Mouse (Mus musculus) olfactory bulb, adult 2 months (tissue): ENCODE data around the gene Dnase1l3. TPM values are rescaled to one million over a fixed set of nuclear protein-coding genes. Genes with fewer than 3 reads are reported as not detected.

Experiments used
- H3K27ac ChIP-seq: fragments of 200-500 bp; 2 replicates; pipeline ENCODE4 v1.5.1; 2012; ENCODE audit warnings: low read depth, low read length; ENCODE audit not compliant: insufficient read depth
- H3K4me1 ChIP-seq: fragments of 200-500 bp; 2 replicates; pipeline ENCODE4 v1.6.1; 2012; ENCODE audit warnings: low read length; ENCODE audit not compliant: control insufficient read depth, insufficient read depth
- H3K4me3 ChIP-seq: fragments of 200-500 bp; 2 replicates; pipeline ENCODE4 v1.5.1; 2012; ENCODE audit warnings: mild to moderate bottlenecking, low read depth, low read length, moderate library complexity; ENCODE audit not compliant: insufficient read depth
- CTCF ChIP-seq: fragments of 200-500 bp; IDR thresholded peaks from 2 replicates; pipeline ENCODE4 v1.5.1; 2012; ENCODE audit warnings: low read depth, mild to moderate bottlenecking, low read length, moderate library complexity; ENCODE audit not compliant: insufficient read depth
- POLR2A ChIP-seq: fragments of 200-500 bp; IDR thresholded peaks from 2 replicates; pipeline ENCODE4 v1.6.1; 2012; ENCODE audit warnings: mild to moderate bottlenecking, low read depth, low read length, moderate library complexity; ENCODE audit not compliant: insufficient read depth
- WGBS: fragments of 180-500 bp; shearing (Covaris S2); methylation state at CpG from one replicate; pipeline ENCODE4 v1.1.7; 2018; 5-methylcytosine and 5-hydroxymethylcytosine counted together
- polyA plus RNA-seq: library from polyadenylated mRNA; stranded (reverse); fragments of >200 nt; gene quantifications from 2 replicates; pipeline ENCODE4 v1.2.4, GENCODE M21; 2012; ENCODE audit warnings: low replicate concordance; ENCODE audit not compliant: missing spikeins, insufficient read depth, insufficient read length

Gene Dnase1l3
- polyA plus RNA-seq, 1 experiment, result not detected

DNA sequence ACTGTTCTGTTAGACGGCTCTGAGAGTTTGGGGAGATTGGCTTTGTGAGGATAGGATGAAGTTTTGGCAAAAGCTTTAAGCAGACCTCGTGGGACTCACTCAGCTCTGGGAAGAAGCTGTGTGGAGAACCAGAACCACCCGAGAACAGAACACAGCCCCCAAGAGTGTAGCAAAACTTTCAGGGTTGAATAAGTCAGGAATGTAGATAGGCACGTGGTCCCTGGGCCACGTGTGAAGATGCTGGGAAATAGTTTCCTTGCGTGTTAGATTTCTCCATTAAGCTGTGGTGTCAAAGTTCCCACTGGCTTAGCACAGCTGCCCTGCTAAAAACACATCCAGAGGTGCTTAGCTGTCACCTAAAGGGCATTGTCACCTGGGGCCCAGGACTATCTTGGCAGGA is 2.2 kb downstream of the Dnase1l3 start:
- 71% methylated on average over 6 of the region's 6 CpGs for WGBS
- H3K27ac ChIP-seq, result no peak overlapping the region
- H3K4me1 ChIP-seq, result no peaks in the 10 kb centered on the region
- no peak for TF ChIP-seq CTCF
- TF ChIP-seq POLR2A, result no peak
- H3K4me3 ChIP-seq, result no peak overlapping the region

DNA sequence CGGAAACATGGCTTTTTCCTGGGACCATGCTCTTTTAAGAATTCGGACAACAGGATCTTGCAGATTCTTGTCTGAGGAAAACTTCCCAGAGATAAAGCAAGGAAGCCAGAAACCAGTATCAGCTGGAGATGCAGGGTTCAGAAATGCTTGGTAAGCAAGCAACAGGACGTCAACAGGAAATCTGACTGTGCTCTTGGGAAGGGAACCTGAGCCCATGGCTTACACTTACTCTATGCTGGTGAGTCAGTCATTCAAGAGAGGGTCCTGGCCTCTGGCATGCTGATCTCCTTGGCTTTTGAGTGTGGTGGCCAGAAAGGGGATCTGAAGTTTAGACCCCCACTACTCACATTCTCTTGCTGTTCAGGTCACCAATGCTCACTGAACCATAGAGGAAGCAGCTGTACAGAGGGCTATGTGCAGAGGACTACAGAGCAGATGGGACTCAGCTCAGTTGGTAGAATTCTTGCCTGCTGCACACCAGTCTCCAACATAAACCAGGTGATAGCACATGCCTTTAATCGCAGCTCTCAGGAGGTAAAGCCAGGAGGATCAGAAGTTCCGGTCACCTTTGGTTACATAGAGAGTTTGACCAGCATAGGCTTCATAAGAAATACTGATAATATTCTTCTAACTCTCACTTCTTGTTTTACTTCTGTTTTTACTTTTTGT is 3.1 kb downstream of the Dnase1l3 start:
- 88% methylated on average over 5 of the region's 5 CpGs for WGBS
- TF ChIP-seq POLR2A (no peak), CTCF (no peak)
- Histone ChIP-seq H3K4me3 (no peak overlapping the region), H3K27ac (no peak overlapping the region), H3K4me1 (no peaks in the 10 kb centered on the region)

DNA sequence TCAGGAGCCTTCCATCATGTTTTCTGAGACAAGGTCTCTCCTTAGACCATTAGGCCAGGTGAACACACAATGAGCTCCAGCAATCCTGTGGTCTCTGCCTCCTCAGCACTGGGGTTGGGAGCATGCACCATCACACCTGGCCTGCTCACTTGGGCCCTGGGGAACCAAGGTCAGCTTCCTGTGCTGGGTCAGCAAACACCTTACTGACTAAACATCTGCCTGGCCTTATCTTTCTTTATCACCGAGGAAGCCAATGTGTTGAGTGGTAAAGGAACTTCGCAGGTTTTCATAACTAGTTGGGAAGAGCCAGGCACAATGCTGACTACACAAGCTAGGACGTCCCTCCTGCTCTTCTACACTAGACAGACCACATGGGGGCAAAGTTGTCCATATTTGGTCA is 4.4 kb downstream of the Dnase1l3 start:
- Histone ChIP-seq H3K27ac (no peak overlapping the region), H3K4me1 (no peaks in the 10 kb centered on the region), H3K4me3 (no peak overlapping the region)
- no peak for TF ChIP-seq POLR2A
- no peak for TF ChIP-seq CTCF
- 76% methylated on average over 3 of the region's 3 CpGs for WGBS

DNA sequence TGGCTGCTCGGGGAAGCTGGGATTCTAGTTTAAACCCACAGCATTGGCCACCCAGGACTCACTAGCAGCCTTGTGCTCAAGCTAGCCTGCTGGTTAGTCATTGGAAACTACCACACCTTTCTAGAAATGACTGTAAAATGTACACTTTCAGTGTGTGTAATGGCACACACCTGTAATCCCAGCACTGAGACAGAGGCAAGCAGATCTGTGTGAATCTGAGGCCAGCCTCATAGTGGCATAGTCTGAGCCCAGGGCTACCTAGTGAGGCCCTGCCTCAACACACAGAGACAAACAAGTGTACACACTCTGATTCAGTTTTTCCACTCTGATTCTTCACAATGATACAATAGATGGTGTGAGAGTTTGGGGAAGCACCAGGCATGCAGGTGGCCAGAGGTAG is 5.0 kb downstream of the Dnase1l3 start:
- WGBS, result 77% methylated on average over 1 of the region's 1 CpGs
- TF ChIP-seq CTCF, result no peak
- no peak for TF ChIP-seq POLR2A
- Histone ChIP-seq H3K4me3 (no peak overlapping the region), H3K27ac (no peak overlapping the region), H3K4me1 (no peaks in the 10 kb centered on the region)

DNA sequence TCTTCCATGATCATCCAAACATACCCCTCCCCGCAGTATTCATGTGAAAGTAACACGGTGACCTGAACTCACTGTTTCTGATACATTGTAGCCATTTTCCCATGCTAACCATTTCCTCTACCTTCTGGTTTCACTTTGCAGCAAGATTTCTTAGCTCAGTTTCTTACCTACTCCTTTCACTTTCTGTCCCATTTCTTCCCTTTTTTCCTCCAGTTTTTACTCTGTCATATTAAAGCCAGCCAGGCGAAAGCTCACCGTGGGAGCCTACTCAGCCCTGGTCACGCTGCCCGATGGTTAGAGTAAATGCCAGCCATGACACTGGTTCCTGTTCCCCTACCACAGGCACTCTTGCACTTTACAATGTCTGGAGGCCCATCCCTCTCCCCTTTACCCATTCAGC is 7.5 kb downstream of the Dnase1l3 start:
- TF ChIP-seq CTCF, result no peak
- no peak for TF ChIP-seq POLR2A
- 94% methylated on average over 6 of the region's 6 CpGs for WGBS

GRCm38 (mm10) chr14:7981226-7981625 is 13.1 kb downstream of the Dnase1l3 start:
- no peaks in the 10 kb centered on the region for H3K4me1 ChIP-seq
- 100% methylated on average over 1 of the region's 1 CpGs for WGBS
- no peak overlapping the region for H3K4me3 ChIP-seq
- TF ChIP-seq POLR2A (no peak), CTCF (no peak)
- no peak overlapping the region for H3K27ac ChIP-seq

More for the DNA sequence above, 7.5 kb downstream of the Dnase1l3 start:
- no peak overlapping the region for H3K4me3 ChIP-seq
- no peak overlapping the region for H3K27ac ChIP-seq
- H3K4me1 ChIP-seq, result no peaks in the 10 kb centered on the region

DNA sequence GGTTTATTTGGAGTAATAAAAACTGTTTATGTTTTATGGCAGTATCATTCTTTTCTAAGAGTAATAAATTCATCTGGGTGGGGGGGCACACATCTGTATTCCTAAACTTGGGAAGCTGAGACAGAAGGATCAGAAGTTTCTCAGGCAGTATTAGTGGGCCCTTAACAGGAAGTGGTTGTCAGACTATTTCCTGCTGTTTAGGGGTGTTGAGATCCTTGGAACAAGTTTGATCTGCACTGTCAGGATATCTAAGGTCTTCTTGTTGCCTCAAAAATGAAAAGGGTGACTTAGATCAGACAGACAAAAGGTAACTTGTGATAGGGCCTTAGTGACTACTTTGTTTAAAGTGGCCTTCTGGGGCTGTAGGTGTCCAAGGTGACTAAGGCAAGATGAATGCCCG is 16.2 kb downstream of the Dnase1l3 start:
- 85% methylated on average over 1 of the region's 1 CpGs for WGBS
- Histone ChIP-seq H3K27ac (no peak overlapping the region), H3K4me3 (no peak overlapping the region), H3K4me1 (no peaks in the 10 kb centered on the region)
- no peak for TF ChIP-seq CTCF
- TF ChIP-seq POLR2A, result no peak

DNA sequence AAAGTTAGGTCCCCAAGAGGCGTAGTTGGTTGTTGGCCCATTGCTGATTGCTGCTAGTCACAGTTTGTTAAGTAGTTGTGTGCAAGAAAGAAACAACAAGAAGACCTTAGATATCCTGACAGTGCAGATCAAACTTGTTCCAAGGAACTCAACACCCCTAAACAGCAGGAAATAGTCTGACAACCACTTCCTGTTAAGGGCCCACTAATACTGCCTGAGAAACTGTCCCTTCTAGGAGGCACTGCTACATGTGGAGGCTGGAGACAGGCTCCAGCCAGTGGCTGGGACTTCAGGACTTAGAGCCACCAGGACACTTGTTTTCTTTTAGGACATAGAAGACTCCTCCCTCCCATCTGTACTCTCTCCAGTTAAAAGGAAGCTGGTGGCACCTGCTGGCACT is 16.9 kb downstream of the Dnase1l3 start:
- H3K4me3 ChIP-seq, result no peak overlapping the region
- WGBS, result 97% methylated on average over 1 of the region's 1 CpGs
- TF ChIP-seq CTCF (no peak), POLR2A (no peak)
- no peak overlapping the region for H3K27ac ChIP-seq
- H3K4me1 ChIP-seq, result no peaks in the 10 kb centered on the region

DNA sequence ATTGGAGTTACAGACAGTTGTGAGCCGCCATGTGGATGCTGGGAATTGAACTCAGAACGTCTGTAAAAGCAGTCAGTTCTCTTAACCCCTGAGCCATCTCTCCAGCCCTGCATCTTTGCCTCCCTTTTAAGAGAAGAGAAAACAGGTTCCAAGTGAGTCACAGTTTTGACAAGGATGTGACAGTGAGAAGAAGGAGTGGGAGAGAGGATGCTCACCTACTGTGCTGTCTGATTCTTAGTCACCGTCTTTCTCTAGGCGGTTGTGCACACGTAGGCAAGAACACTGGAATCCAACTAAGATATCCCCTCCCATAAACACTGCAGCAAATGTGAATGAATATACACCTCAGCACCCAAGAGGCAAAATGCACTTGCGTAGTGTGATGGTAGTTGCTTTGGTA is 19.2 kb downstream of the Dnase1l3 start:
- WGBS, result 59% methylated on average over 6 of the region's 6 CpGs

More for the DNA sequence above, 19.2 kb downstream of the Dnase1l3 start:
- no peak overlapping the region for H3K4me3 ChIP-seq
- no peak overlapping the region for H3K27ac ChIP-seq
- TF ChIP-seq CTCF (no peak), POLR2A (no peak)
- no peaks in the 10 kb centered on the region for H3K4me1 ChIP-seq
